Mouse (Mus musculus) erythroblast, adult 5-6 weeks (primary cell): ENCODE measurements around the gene Rhov. TPM values are rescaled to one million over a fixed set of nuclear protein-coding genes. Genes with fewer than 3 reads are reported as not detected.
A peak's percentile ranks its signal among the peaks of the same experiment; 100 is the strongest.

Experiments used
- ATAC-seq: replicated peaks from 2 replicates; pipeline ENCODE4 v1.8.0; 2016; ENCODE audit warnings: moderate number of reproducible peaks, mild to moderate bottlenecking, moderate TSS enrichment, inconsistent platforms; ENCODE audit not compliant: poor library complexity, low FRiP score, severe bottlenecking
- total RNA-seq, 2 experiments: library from RNA; stranded (forward) in 1 of 2; stranded (reverse) in 1 of 2; fragments of 150-400 nt in 1 of 2; fragments of 200-764, 138-1000 nt in 1 of 2; gene quantifications; 2 replicates each; pipeline versions ENCODE4 v1.2.3 to v1.2.4; 2015 to 2017; ENCODE audit warnings: low replicate concordance in 2 of 2

Rhov gene
- total RNA-seq, 2 experiments from 2014 or later, result not detected

DNA sequence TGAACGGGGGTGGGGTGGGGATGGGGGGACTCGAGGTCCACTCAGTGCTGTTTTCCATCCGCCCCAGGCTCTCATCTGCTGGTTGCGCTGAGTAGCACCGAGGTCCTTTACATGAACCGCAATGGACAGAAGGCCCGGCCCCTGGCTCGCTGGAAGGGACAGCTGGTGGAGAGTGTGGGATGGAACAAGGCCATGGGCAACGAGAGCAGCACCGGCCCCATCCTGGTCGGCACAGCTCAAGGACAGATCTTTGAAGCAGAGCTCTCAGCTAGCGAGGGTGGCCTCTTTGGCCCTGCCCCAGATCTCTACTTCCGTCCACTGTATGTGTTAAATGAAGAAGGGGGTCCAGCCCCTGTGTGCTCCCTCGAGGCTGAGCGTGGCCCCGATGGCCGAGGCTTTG lies 21.8 kb upstream of the Rhov start:
- no peak for ATAC-seq

DNA sequence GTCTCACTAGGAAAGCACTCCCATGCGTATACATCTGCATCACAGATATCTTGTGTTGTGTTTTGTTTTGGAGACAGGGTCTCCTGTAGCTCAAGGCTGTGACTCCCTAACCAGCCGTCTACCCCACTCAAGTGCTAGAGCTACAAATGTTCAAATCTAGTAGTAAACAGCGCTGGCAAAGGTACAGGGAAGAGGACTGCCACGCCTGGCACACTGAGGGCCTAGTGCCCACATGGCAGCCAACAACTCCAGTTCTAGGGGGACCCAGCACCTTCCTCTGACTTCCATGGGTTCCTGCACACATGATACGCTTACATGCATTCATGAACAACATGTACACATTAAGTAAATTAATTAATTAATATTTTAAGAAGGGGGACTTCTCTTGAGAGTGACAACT lies 21.2 kb upstream of the Rhov start:
- no peak for ATAC-seq

DNA sequence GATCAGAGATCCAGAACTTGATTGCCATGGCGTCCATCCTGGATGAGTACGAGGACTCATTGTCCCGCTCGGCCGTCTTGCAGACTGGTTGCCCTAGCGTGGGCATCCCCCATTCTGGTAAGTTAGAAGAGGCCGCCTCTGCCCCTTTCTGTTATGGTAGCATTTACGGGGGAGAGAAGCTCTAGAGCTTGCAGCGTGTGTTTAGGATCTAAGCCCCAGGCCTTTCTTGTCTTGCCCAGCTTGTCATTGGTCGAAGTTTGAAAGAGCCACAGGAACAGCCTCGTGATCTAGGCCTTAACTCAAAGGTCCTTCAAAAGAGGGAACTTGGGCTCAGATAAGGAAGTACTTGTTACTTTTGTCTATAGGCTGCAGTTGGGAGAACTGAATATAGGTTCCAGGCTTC lies 17.9 kb upstream of the Rhov start:
- peak; percentile 13 for ATAC-seq

DNA sequence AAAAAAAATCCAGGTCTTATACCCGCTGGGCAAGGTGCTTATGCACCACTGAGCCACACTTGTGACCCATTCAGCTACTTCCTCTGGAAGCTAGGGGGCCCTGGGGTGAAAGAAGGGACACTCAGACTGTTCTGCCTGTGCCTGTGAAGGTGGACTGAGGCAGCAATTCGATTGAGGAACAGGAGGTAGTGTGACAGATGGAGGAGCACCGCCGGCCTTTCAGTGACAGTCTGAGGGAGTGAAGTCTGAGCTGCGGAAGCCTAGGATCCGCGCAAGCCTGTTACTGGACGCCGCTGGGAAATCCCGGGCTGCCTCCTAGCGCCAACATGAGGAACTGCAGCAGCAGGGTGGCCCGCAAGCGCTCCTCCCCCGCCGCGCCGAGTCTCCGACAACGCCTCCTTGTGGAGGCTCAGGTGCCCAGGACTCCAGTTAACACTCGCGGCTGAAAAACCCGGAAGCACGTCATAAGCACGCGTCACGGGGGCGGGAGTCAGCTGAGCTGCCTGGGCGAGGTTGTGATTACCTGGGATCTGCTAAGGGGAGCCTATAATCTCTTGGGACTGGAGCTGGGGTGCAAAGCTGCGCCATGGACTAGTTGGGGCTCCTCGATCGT lies 17.3 kb upstream of the Rhov start, which contains the start of gene Vps18:
TSS of gene Vps18 (plus strand) at position 471 of the 613 bp plus-strand sequence.
- ATAC-seq, result peak; percentile 96

DNA sequence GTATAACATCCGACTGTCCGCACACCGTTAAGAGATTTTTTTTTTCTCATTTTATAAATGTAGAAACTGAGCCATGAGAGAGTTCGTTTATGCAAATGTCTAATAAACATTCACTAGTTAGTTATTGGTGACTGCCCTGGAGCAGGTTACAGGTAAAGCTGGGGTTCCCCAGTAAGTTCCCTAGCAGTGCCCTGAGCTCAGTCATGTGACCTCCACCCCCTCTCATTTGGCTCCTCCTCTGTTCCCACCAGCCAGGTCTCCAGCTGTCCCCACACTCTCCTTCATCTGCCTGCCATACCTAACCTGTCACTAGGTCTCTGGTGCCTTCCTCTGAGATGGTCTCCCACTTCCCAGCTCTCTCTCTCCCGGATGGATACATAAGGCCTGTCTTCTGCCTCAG lies 16.3 kb upstream of the Rhov start:
- ATAC-seq, result no peak

DNA sequence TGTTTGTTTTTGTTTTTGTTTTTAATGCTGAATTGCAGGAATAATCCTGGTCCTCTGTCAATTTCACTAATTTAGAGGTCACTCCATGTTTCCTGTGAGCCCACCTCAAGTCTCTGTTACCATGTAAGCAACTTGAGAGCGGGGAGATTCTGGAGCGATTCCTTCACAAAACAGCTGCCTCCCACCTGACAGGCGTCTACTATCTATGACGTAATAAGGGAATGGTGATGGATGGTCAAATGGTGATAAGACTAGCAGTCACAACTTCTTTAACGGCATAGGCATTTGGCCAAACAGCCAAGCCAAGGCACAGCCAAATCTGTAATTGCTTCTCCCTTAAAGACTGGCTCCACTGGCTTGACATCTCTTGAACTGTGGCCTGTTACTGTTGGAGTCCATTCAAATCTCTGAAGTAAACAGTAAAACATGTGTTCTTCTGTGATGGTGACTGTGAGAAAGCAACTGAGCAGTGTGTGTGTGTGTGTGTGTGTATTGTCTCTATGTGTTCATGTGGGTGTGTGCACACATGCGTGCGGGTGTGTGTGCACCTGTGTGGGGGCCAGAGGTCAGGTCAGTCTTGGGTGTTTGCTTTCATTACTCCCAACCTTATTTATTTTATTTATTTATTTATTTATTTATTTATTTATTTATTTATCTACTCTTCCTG lies 11.0 kb upstream of the Rhov start:
- no peak for ATAC-seq

DNA sequence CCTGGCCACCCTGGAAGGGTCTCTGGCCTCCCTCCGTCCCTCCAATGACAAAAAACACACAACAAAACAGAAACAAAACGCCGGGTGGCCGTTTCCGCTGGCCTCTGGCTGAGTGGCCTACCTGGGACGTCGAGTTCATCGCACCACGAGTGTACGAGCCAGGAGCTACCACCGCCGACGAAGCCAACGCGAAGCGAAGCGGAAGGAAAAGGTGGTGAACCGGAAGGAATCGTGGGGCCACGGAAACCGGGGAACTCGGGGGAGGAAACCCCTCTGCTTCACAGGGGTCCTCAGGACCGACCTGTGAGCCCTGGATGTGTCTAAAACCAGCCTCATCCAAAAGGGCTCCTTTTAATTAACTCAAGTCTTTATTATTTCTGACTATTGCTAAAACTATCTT lies 6.7 kb upstream of the Rhov start:
- ATAC-seq, result no peak

DNA sequence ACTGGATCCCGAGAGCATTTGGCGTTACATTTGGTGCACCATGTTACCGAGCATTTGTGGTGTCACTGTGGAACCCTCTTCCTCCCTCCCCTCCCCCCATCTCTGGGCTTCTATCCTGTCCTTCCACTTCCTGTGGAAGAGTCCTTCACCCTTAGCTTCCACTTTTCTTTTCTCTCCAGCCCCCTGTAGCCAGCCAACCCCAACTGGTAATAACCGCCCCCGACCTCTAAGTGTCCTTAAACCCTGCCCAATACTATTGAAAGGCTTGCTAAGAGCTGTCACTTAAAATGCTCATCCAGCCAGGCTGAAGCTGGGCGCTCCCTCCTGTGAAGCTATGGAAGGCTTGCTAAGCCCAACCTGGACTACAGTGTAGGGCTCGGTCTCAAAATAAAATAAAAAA lies 5.9 kb upstream of the Rhov start:
- ATAC-seq, result no peak

DNA sequence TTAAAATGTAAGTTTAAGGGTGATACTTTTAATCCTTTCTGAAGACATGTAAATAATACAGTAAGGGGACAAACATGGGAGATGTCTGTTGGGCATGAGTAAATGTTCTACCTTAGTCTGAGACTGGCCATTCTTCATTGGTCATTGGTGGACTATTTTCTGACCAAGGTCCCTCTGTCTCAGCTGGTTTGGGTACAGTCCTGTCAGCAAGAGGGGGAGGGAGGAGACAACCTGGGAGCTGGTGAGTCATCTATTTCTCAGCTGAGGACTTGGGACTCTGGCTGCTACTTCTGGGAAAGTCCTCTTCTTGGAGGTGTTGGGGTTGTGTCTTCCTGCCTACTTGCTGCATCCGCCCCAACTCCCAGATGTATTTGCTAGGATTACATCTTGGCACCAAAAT lies 3.1 kb upstream of the Rhov start:
- ATAC-seq, result no peak

DNA sequence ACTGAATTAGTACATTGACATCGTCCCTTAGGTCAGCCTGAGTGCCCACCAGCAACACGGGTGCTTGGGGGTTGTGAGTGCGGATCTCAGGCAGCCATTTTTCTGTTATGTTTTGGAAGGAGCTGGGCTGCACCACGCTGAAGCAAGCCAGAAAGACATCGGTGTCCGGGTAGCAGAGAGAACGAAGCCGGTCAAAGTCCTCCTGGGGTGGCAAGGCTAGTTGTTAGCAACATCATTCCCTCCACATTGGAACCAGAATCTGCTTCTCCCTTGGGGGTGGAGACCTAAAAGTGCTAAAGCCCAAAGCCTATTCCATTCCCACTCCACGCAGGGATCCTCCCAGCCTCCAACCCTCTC lies 808 bp downstream of the Rhov start:
- ATAC-seq, result no peak

DNA sequence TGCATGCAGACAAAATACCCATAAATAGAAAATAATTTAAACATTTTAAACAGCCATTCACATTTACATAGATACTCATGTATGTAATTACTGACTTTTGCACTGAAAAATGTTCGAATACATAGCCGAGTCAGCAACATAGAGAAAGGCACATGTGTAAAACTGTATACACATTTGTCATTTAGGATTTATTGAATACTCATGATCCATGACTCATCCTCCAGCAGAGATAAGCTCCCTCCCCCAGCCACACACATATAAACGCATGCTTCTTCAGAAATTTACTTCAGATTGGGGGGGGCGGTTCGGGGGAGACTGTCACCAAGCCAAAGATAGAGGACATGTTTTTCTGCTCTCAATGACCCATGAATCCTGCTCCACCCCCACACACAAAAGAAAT lies 7.3 kb downstream of the Rhov start:
- ATAC-seq, result no peak

DNA sequence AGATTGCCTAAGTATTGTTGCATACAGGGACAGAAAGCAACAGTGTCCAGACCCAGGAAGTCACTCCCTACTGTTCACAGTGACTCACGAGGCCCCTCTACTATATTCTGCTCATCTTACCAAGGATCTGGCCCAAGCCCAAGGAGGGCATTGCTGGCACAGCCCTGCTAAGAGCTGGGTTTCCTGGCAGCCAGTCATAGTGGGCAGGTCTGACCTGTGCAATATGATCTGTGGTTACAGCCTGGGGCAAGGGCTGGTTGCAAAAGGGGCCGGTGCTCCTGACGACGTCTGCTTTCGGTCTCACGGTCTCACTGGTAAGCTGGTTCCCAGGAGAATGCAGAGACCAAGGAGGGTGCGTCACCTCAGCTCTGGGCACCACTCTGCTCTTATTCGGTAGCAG lies 8.1 kb downstream of the Rhov start:
- no peak for ATAC-seq

DNA sequence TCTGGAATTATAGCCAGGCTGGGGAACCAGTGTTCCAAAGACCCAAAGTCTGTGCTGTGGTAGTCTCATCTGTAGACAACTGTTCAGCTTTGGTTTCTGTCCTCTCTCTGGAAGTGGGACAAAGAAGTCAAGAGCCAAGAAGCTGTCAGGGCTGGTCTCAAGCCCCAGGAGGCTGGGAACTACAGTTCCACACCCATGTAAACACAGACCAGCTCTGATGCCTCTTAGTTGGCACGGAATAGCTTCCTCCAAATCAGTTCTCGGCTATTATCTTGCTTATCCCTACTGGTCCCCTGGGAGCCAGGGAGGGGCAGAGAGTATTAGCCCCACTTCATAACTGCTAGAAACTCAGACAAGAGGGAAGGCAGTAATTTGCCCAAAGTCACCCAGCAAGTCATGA lies 9.7 kb downstream of the Rhov start:
- no peak for ATAC-seq

DNA sequence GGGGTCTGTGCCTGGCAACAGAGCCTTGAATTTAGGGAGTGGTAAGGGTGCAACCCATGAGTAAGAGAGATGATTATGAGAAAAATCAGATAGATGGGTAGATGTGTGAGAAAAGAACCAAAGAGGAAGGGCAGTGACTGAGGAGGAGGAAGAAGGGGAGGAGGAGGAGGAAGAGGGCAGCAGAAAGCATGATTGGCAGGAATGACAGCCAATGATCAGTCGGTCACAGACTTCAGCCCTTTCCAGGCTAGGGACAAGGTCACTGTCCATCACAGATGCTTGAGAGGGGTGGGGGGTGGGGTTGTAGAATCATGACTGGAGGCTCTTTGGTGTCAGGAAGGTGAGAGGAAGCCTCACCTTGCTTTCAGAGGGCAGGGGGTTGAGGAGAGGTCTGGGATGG lies 10.6 kb downstream of the Rhov start:
- no peak for ATAC-seq

DNA sequence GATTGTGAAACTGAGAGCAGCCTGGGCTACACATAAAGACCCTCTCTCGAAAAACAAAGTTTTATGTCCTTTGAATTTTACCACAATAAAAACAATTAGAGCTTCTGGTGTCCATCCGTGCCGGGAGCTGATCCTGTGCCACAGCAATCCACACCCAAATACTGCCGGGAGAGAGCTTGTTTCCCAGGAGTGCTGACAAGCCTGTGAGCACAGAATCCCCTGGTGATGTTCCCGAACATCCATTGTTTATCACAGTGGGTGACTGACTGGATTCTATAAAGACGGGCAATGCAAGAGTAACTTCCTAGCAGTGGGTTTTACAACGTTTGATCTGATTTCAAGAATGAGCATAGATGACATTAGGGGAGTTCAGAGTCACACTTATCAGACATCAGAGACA lies 16.1 kb downstream of the Rhov start:
- no peak for ATAC-seq

DNA sequence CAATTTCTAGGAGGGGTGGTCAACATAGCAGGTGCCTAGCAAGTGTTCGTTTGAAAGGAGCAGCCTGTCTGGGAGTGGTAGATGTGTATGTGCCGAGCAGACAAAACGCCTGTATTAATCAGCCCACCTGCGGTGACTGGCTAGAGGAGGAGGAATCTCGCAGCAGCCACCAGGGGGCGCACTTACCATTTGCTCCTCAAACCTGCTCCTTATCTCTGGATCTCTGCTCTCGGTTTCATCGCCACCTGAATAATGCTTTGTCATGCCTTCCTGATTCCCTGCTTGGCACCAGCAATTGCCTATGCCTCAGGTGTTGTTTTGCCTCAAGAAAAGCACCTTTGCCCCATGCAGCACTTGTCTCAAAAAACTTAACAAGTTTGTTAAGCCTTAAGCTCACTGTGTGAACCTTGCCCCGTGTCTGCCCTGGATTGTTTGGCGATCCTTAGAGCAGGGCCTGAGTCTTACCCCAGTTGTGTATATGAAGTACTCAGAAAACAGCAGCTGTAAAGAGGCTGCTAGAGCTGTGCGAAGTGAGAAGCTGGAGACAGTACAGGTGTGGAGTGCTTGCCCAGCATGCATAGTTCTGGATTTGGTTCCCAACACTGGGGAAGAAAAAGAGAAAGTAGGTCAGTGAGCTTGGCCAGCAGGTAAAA lies 20.1 kb downstream of the Rhov start:
- peak; percentile 86 for ATAC-seq

DNA sequence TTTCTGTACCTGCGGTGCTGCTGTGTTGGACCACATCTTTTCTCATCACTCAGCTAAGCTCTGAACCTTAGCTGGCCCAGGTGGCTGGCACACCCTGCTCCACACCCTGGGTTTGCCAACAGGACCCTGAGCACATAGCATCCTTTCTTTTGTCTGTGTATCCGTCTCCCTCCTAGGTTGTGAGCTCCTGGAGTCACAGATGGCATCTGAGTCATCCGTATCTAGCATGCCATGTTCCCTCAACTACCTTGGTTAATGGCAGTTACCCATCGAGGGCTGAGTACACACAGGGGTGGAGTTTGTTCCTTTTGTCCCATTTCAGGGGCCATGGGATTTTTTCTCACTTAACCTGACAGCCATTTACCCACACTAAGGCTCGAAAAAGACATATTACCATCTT lies 20.7 kb downstream of the Rhov start:
- ATAC-seq, result no peak

DNA sequence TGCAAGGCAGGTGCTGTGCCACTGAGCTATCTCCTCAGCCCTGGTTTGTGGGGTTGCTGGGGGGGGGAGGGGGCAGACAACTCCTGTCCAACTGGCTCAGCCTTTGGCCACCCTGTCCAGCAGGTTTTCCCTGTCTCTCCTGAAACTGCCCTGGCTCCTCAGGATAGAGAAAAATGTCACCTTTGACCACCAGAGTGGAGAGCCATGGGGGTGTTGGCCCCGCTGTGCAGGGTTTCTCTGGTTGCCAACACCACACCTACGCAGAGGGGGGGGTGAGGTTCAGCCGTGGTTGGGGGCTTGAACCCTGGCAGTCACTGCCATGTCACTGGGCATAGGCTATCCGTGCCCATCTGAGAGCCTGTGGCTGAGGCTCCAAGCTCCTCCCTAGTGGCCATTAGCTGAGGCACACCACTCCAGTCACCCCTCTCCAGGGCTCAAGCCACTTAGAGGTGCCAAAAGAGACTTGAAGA lies 21.4 kb downstream of the Rhov start:
- ATAC-seq, result no peak

DNA sequence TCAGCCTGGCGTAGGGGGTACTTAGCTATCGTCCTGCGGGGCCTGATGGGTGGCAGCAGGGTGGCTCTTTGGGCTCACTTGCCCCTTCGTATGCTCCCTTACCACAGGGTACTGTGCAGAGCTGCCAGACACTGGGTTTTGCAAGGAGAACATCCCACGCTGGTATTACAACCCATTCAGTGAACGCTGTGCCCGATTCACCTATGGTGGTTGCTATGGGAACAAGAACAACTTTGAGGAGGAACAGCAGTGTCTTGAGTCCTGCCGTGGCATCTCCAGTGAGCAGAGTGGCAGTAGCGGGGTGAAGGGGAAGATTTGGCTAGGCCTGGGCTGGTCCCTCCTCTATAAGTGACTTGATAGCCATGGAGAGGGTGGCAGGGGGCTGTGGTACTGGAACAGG lies 23.2 kb downstream of the Rhov start:
- ATAC-seq, result no peak

DNA sequence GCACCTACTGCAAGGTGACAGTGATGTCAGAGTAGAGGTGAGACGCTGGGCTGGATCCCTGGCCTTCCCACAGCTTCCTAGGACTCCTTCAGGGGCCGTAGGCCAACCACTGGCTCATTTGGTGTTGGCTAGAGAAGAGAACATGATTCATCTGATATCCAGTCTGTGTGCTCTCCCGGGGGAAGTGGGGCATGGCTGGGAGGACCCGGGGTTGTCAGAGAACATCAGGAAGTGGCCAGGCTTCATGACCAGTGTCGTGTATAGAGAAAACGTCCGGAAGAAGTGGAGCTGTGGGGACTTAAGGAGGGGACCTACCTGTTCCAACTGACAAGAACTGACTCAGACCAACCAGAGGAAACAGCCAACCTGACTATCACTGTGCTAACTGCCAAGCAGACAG lies 25.8 kb downstream of the Rhov start:
- ATAC-seq, result no peak

DNA sequence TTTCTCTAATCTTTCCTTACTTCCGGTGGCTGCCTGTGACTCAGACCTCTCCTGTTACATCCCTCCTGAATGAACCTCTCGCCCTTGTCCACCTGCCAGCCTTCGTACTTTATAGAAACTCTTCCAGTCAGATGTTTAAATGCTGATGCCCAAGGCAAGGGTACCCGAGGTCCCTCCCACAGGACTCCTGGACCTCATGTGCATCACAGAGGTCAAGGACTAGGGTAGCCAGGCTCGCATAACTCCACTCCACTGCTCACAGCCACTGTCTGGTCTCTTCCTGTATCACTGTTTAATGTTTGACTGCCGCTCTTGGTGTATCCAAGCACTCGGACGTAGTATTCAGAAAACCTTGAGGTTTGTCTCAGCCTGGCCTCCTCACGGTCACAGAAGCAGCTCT lies 28.5 kb downstream of the Rhov start:
- ATAC-seq, result no peak

DNA sequence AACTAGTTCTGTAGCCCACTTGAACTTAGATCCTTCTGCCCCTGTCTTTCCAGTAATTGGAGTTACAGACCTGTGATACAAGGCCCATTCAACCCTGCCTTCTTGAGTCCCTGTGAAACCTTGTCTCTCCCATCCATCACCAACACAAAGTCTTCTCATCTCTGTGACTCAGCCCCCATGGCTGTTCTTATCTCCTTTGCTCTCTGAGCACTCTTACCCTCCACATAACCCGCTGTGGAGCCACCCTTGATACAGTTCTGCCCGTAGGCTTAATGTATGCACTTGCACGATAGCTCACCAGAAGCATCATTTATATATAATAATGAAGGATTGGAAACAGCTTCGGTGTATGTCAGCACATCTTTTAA lies 30.3 kb downstream of the Rhov start:
- ATAC-seq, result no peak
